Mouse (Mus musculus) midbrain, embryonic 14.5 days (tissue): ENCODE measurements around the gene Asic1. TPM values are rescaled to one million over a fixed set of nuclear protein-coding genes. Genes with fewer than 3 reads are reported as not detected.

Source experiments
- ATAC-seq: fragments of 200-750 bp; cut with Nextera tagmentation; 2 replicates; pipeline ENCODE4 v1.8.0; 2017; ENCODE audit warnings: moderate number of reproducible peaks, moderate library complexity; ENCODE audit not compliant: low FRiP score, low TSS enrichment
- DNase-seq: peaks from one replicate; pipeline ENCODE4 v3.0.0-alpha.2; 2015
- H3K27ac ChIP-seq: fragments of 300-500 bp; sonication (generic); replicated peaks from 2 replicates; pipeline ENCODE4 v1.5.1; 2014; ENCODE audit warnings: mild to moderate bottlenecking, low read depth, low read length, moderate library complexity
- H3K27me3 ChIP-seq: fragments of 300-500 bp; sonication (generic); 2 replicates; pipeline ENCODE4 v1.6.1; 2014; ENCODE audit warnings: low read length, control low read depth, mixed read lengths; ENCODE audit not compliant: control insufficient read depth, insufficient read depth
- H3K36me3 ChIP-seq: fragments of 300-500 bp; sonication (generic); 2 replicates; pipeline ENCODE4 v1.6.1; 2014; ENCODE audit warnings: low read length, control low read depth; ENCODE audit not compliant: control insufficient read depth, insufficient read depth
- H3K4me1 ChIP-seq: fragments of 300-500 bp; sonication (generic); 2 replicates; pipeline ENCODE4 v1.6.1; 2014; ENCODE audit warnings: mild to moderate bottlenecking, antibody characterized with exemption, low read length, control low read depth; ENCODE audit not compliant: control insufficient read depth, insufficient read depth
- H3K4me2 ChIP-seq: fragments of 300-500 bp; sonication (generic); 2 replicates; pipeline ENCODE4 v1.6.1; 2014; ENCODE audit warnings: mild to moderate bottlenecking, low read length, moderate library complexity
- H3K4me3 ChIP-seq: fragments of 300-500 bp; sonication (generic); replicated peaks from 2 replicates; pipeline ENCODE4 v1.5.1; 2014; ENCODE audit warnings: low read depth, low read length
- H3K9ac ChIP-seq: fragments of 300-500 bp; sonication (generic); replicated peaks from 2 replicates; pipeline ENCODE4 v1.6.1; 2014; ENCODE audit warnings: mild to moderate bottlenecking, low read length, moderate library complexity
- H3K9me3 ChIP-seq: fragments of 300-500 bp; sonication (generic); 2 replicates; pipeline ENCODE4 v1.6.1; 2016; ENCODE audit warnings: low read length, control low read depth, mixed read lengths; ENCODE audit not compliant: control insufficient read depth
- WGBS: fragments of 180-500 bp; shearing (Covaris S2); extraction: QIAGEN DNeasy Blood & Tissue Kit; methylation state at CpG from one replicate; pipeline ENCODE4 v1.1.7; 2014; 5-methylcytosine and 5-hydroxymethylcytosine counted together
- polyA plus RNA-seq: library from polyadenylated mRNA; unstranded; fragments of >200 nt; fragmentation: Nextera tagmentation; extraction: Ambion mirVana; gene quantifications from 2 replicates; pipeline ENCODE4 v1.2.1, GENCODE M21; 2014

Gene Asic1
- polyA plus RNA-seq, 1 experiment from 2014 or later: 53.5 TPM

- Histone ChIP-seq H3K9ac (no peak overlapping the region), H3K4me2 (no peak overlapping the region), H3K4me1 (no peaks in the 10 kb centered on the region), H3K4me3 (no peak overlapping the region), H3K27ac (no peak overlapping the region), H3K9me3 (no peaks in the 10 kb centered on the region), H3K36me3 (peaks cover 91% of the 10 kb centered on the region), H3K27me3 (no peaks in the 10 kb centered on the region)
- DNase-seq: no peak
- no peak for ATAC-seq
- 94% methylated on average over 10 of the region's 10 CpGs for WGBS
Observed at GRCm38 (mm10) chr15:99710221-99711190, 40.3 kb downstream of the Asic1 start.

- Histone ChIP-seq H3K4me1 (no peaks in the 10 kb centered on the region), H3K27ac (no peak overlapping the region), H3K9ac (no peak overlapping the region), H3K36me3 (peaks cover 90% of the 10 kb centered on the region), H3K9me3 (no peaks in the 10 kb centered on the region), H3K27me3 (no peaks in the 10 kb centered on the region), H3K4me2 (no peak overlapping the region), H3K4me3 (no peak overlapping the region)
- ATAC-seq: no peak
- no peak for DNase-seq
- WGBS: 81% methylated on average over 3 of the region's 3 CpGs
Observed at GRCm38 (mm10) chr15:99711491-99711890, 41.3 kb downstream of the Asic1 start.

GRCm38 (mm10) chr15:99712666-99713559 is 42.7 kb downstream of the Asic1 start:
- no peaks in the 10 kb centered on the region for H3K4me1 ChIP-seq
- H3K4me3 ChIP-seq: no peak overlapping the region
- no peak overlapping the region for H3K9ac ChIP-seq
- ATAC-seq: no peak
- no peaks in the 10 kb centered on the region for H3K27me3 ChIP-seq
- H3K36me3 ChIP-seq: peaks cover 80% of the 10 kb centered on the region
- WGBS: 73% methylated on average over 13 of the region's 13 CpGs
- peak overlapping the region; percentile 46; the same call in 1 of the 2 replicates for H3K27ac ChIP-seq
- no peak for DNase-seq
- no peak overlapping the region for H3K4me2 ChIP-seq
- H3K9me3 ChIP-seq: no peaks in the 10 kb centered on the region

- WGBS: 76% methylated on average over 3 of the region's 3 CpGs
- no peak for ATAC-seq
- no peak for DNase-seq
- Histone ChIP-seq H3K9ac (no peak overlapping the region), H3K4me2 (no peak overlapping the region), H3K27ac (peak overlapping the region; percentile 46; the same call in 1 of the 2 replicates), H3K9me3 (no peaks in the 10 kb centered on the region), H3K27me3 (no peaks in the 10 kb centered on the region), H3K36me3 (peaks cover 79% of the 10 kb centered on the region), H3K4me3 (no peak overlapping the region), H3K4me1 (no peaks in the 10 kb centered on the region)
Observed at GRCm38 (mm10) chr15:99713569-99713968, 43.4 kb downstream of the Asic1 start.

- H3K27me3 ChIP-seq: no peaks in the 10 kb centered on the region
- H3K9me3 ChIP-seq: no peaks in the 10 kb centered on the region
- WGBS: 72% methylated on average over 4 of the region's 4 CpGs
- no peak overlapping the region for H3K4me3 ChIP-seq
- H3K27ac ChIP-seq: peak overlapping the region; percentile 33; the same call in 1 of the 2 replicates
- no peak overlapping the region for H3K9ac ChIP-seq
- no peak overlapping the region for H3K4me2 ChIP-seq
- peaks cover 78% of the 10 kb centered on the region for H3K36me3 ChIP-seq
- no peaks in the 10 kb centered on the region for H3K4me1 ChIP-seq
- ATAC-seq (no peak), DNase-seq (no peak)
Observed at GRCm38 (mm10) chr15:99714206-99714605, 44.0 kb downstream of the Asic1 start.

GRCm38 (mm10) chr15:99714858-99715257 is 44.7 kb downstream of the Asic1 start:
- H3K4me3 ChIP-seq: no peak overlapping the region
- no peak overlapping the region for H3K9ac ChIP-seq
- H3K4me1 ChIP-seq: no peaks in the 10 kb centered on the region
- no peak overlapping the region for H3K4me2 ChIP-seq
- DNase-seq: peak; percentile 89
- ATAC-seq: peak; percentile 39; the same call in 1 of the 2 replicates
- WGBS: 44% methylated on average over 7 of the region's 7 CpGs
- no peaks in the 10 kb centered on the region for H3K9me3 ChIP-seq
- peak overlapping the region; percentile 43 for H3K27ac ChIP-seq
- H3K36me3 ChIP-seq: peaks cover 71% of the 10 kb centered on the region
- no peaks in the 10 kb centered on the region for H3K27me3 ChIP-seq

GRCm38 (mm10) chr15:99715361-99715865 is 45.2 kb downstream of the Asic1 start:
- Histone ChIP-seq H3K4me1 (no peaks in the 10 kb centered on the region), H3K27ac (peak overlapping the region; percentile 43), H3K9ac (no peak overlapping the region; the same call in 1 of the 2 replicates), H3K27me3 (no peaks in the 10 kb centered on the region), H3K4me3 (no peak overlapping the region), H3K9me3 (no peaks in the 10 kb centered on the region), H3K4me2 (no peak overlapping the region), H3K36me3 (peaks cover 69% of the 10 kb centered on the region)
- whole genome bisulfite sequencing: 66% methylated on average over 13 of the region's 13 CpGs
- peak; percentile 40 for DNase-seq
- ATAC-seq: no peak

GRCm38 (mm10) chr15:99715982-99716746 is 46.0 kb downstream of the Asic1 start:
- H3K4me2 ChIP-seq: no peak overlapping the region
- no peak overlapping the region; the same call in 1 of the 2 replicates for H3K9ac ChIP-seq
- DNase-seq (no peak), ATAC-seq (no peak)
- no peaks in the 10 kb centered on the region for H3K27me3 ChIP-seq
- H3K36me3 ChIP-seq: peaks cover 66% of the 10 kb centered on the region
- H3K4me3 ChIP-seq: no peak overlapping the region
- H3K9me3 ChIP-seq: no peaks in the 10 kb centered on the region
- H3K4me1 ChIP-seq: no peaks in the 10 kb centered on the region
- WGBS: 76% methylated on average over 11 of the region's 11 CpGs
- peak overlapping the region; percentile 70 for H3K27ac ChIP-seq
